8 mouse cellular contexts compared by ENCODE assay signal in the genomic region with DNA sequence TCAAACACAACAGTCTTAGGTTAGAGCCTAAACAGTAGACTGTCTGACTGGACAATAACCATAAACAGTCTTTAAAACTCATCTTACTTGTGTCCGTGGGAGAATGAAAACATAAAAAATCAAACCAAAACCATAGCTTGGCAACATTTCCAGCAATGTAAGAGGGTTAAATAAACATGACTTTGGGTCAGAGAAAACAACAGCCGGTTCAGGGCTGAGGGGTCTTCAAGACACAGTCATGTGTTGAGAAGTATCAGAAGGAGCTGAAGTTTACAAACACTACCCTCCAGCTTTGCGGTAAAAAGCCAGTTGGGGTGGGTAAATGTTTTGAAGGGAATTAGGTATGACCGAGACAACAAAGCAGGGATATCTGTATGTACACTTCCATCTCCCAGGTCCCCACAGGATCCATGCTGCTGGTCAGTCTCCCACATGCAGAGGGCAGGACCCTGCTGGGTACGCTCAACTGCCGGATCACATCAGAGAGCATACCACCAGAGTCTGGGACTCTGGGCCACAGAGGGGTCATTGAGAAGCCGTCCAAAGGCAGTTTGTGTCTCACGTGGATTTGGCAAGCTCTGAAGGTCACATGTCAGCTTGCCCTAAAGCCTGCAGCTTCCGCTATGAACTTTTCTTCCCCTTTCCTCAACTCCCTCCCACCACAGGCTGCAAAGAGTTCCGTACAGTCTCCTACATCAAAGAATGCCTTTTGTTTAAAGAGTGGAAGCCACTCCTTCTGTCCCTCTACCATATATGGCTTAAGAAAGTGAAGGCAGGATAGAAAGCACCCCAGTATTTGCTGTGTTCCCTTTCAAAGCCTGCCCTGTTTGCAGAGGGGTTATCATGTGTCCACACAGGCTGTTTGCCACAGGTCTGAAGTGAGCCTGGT.
A peak's percentile ranks its signal among the peaks of the same experiment; 100 is the strongest.
DNase-seq lines count a peak whose midpoint lies in the region; ATAC-seq lines count a peak whose summit lies in the region.

No protein-coding gene starts in this region.

- no peak overlapping the region for H3K9ac ChIP-seq in kidney, embryonic 16.5 days (replicated peaks; ENCODE audit: low read length)

- peak; percentile 2 to 9 for DNase-seq in spleen, adult 18-20 months
- DNase-seq in spleen, adult 12 weeks (ENCODE audit: low spot score): no peak
- DNase-seq in heart, adult 8-10 months (ENCODE audit: low spot score): peak; percentile 34
- peak; percentile 70 for DNase-seq in lung, postnatal 25 days (ENCODE audit: low spot score)
- peak; percentile 8 to 48 for DNase-seq in thymus, adult 18-20 months
- DNase-seq in frontal cortex, postnatal 25 days (ENCODE audit: low spot score in 2 of 2): no peak

- no peaks in the 10 kb centered on the region; the same call in 1 of the 2 replicates for H3K9me3 ChIP-seq in kidney, embryonic 16.5 days (ENCODE audit: low read length)

- no peak overlapping the region for H3K4me3 ChIP-seq in kidney, embryonic 16.5 days (ENCODE audit: low read length)

- H3K4me1 ChIP-seq in kidney, embryonic 16.5 days (ENCODE audit: insufficient read depth, low read length): peaks cover 6% of the 10 kb centered on the region; the same call in 1 of the 2 replicates

- H3K27ac ChIP-seq in kidney, embryonic 16.5 days (ENCODE audit: low read length): peak overlapping the region; percentile 64

- H3K27me3 ChIP-seq in kidney, embryonic 16.5 days (ENCODE audit: insufficient read depth, low read length): no peaks in the 10 kb centered on the region

- H3K36me3 ChIP-seq in kidney, embryonic 16.5 days (ENCODE audit: insufficient read depth, low read length): no peaks in the 10 kb centered on the region

- peak overlapping the region; percentile 31; the same call in 1 of the 2 replicates for H3K4me2 ChIP-seq in kidney, embryonic 16.5 days (replicated peaks; ENCODE audit: low read depth, low read length)

- peak; percentile 73 for ATAC-seq in kidney, embryonic 16.5 days (ENCODE audit: low FRiP score, low TSS enrichment)
- ATAC-seq in megakaryocyte-erythroid progenitor cell, adult 5-6 weeks (replicated peaks; ENCODE audit: low FRiP score, low TSS enrichment, poor library complexity, severe bottlenecking): no peak

- WGBS in kidney, embryonic 16.5 days: 22% methylated on average over 10 of the region's 10 CpGs

Comparison
In these comparisons a context has a peak if more than half of its experiments do, and no peak if none do; other contexts are left out.
1. DNase-seq: peak in spleen, adult 18-20 months (2 of 2), heart, adult 8-10 months (single experiment), lung, postnatal 25 days (single experiment) and thymus, adult 18-20 months (2 of 2); none in spleen, adult 12 weeks (single experiment) and frontal cortex, postnatal 25 days (0 of 2).